Mouse (Mus musculus) embryonic fibroblast, embryonic 13.5 days (primary cell): ENCODE measurements around the gene Cdyl.

Experiments
- CTCF ChIP-seq: IDR thresholded peaks from 2 replicates; pipeline ENCODE4 v1.5.1; 2011; ENCODE audit warnings: mild to moderate bottlenecking, control low read depth, low read length, moderate library complexity, borderline replicate concordance; ENCODE audit not compliant: insufficient read depth
- POLR2A ChIP-seq: IDR thresholded peaks from 2 replicates; pipeline ENCODE4 v1.6.1; 2011; ENCODE audit warnings: low read depth, mild to moderate bottlenecking, control low read depth, low read length, moderate library complexity

GRCm38 (mm10) chr13:35769673-35770072 is 110.0 kb downstream of the Cdyl start:
- TF ChIP-seq CTCF (no peak), POLR2A (no peak)
